Mouse (Mus musculus): ENCODE measurements around the gene Amd1. TPM values are rescaled to one million over a fixed set of nuclear protein-coding genes. Genes with fewer than 3 reads are reported as not detected.
A peak's percentile ranks its signal among the peaks of the same experiment; 100 is the strongest.

The Amd1 gene
- polyA plus RNA-seq, 1 experiment = 34.0 TPM

GRCm38 (mm10) chr10:40283636-40284035 lies 18.4 kb downstream of the Amd1 start:
- Histone ChIP-seq H3K4me3 (no peak overlapping the region), H3ac (ENCODE audit: control insufficient read depth, insufficient read length) (no peak overlapping the region), H3K4me2 (ENCODE audit: low read depth) (no peak overlapping the region), H3K27me3 (ENCODE audit: control insufficient read depth, insufficient read depth, insufficient read length) (no peaks in the 10 kb centered on the region), H3K36me3 (ENCODE audit: control insufficient read depth, insufficient read depth) (peaks cover 16% of the 10 kb centered on the region), H3K79me2 (ENCODE audit: control insufficient read depth, insufficient read depth) (no peaks in the 10 kb centered on the region)
- TF ChIP-seq MAX (IDR thresholded peaks at IDR 0.05; ENCODE audit: low read depth) = no peak
- TF ChIP-seq POLR2AphosphoS2 (IDR thresholded peaks at IDR 0.05; ENCODE audit: insufficient read length, low read depth) = no peak
- no peak for TF ChIP-seq MYOD1 (IDR thresholded peaks at IDR 0.05; ENCODE audit: control insufficient read depth in 1 of 3, insufficient read length in 2 of 3, low read depth in 2 of 3)
- no peak for TF ChIP-seq POLR2A (IDR thresholded peaks at IDR 0.05; ENCODE audit: insufficient read length, low read depth)

- Histone ChIP-seq H3ac (ENCODE audit: control insufficient read depth, insufficient read length) (no peak overlapping the region), H3K79me2 (ENCODE audit: control insufficient read depth, insufficient read depth) (no peaks in the 10 kb centered on the region), H3K4me2 (ENCODE audit: low read depth) (no peak overlapping the region), H3K4me3 (no peak overlapping the region), H3K27me3 (ENCODE audit: control insufficient read depth, insufficient read depth, insufficient read length) (no peaks in the 10 kb centered on the region), H3K36me3 (ENCODE audit: control insufficient read depth, insufficient read depth) (peaks cover 13% of the 10 kb centered on the region)
- TF ChIP-seq USF1 (IDR thresholded peaks at IDR 0.05; ENCODE audit: low read depth) (no peak), POLR2A (IDR thresholded peaks at IDR 0.05; ENCODE audit: insufficient read length, low read depth) (no peak), CEBPB (IDR thresholded peaks at IDR 0.05; ENCODE audit: insufficient read depth, poor library complexity, severe bottlenecking) (no peak), E2F4 (IDR thresholded peaks at IDR 0.05; ENCODE audit: insufficient read depth) (no peak), POLR2AphosphoS2 (IDR thresholded peaks at IDR 0.05; ENCODE audit: insufficient read length, low read depth) (no peak), MYOG (IDR thresholded peaks at IDR 0.05; ENCODE audit: control insufficient read depth in 1 of 3, insufficient read depth in 1 of 3, insufficient read length in 2 of 3, low read depth in 2 of 3) (no peak), REST (IDR thresholded peaks at IDR 0.05; ENCODE audit: insufficient read depth, insufficient read length) (no peak), MYOD1 (IDR thresholded peaks at IDR 0.05; ENCODE audit: control insufficient read depth in 1 of 3, insufficient read length in 2 of 3, low read depth in 2 of 3) (no peak)
Observed at GRCm38 (mm10) chr10:40281565-40281964, 20.4 kb downstream of the Amd1 start.

GRCm38 (mm10) chr10:40278317-40278716 lies 23.7 kb downstream of the Amd1 start:
- H3K27me3 ChIP-seq (ENCODE audit: control insufficient read depth, insufficient read depth, insufficient read length) = no peaks in the 10 kb centered on the region
- TF ChIP-seq CEBPB (IDR thresholded peaks at IDR 0.05; ENCODE audit: insufficient read depth, poor library complexity, severe bottlenecking) (no peak), REST (IDR thresholded peaks at IDR 0.05; ENCODE audit: insufficient read depth, insufficient read length) (no peak), TCF3 (IDR thresholded peaks at IDR 0.05; ENCODE audit: insufficient read length, low read depth) (no peak), POLR2AphosphoS2 (IDR thresholded peaks at IDR 0.05; ENCODE audit: insufficient read length, low read depth) (no peak), USF1 (IDR thresholded peaks at IDR 0.05; ENCODE audit: low read depth) (no peak), SRF (IDR thresholded peaks at IDR 0.05; ENCODE audit: control insufficient read depth, insufficient read length, low read depth) (no peak), E2F4 (IDR thresholded peaks at IDR 0.05; ENCODE audit: insufficient read depth) (no peak), MYOG (IDR thresholded peaks at IDR 0.05; ENCODE audit: control insufficient read depth in 1 of 3, insufficient read depth in 1 of 3, insufficient read length in 2 of 3, low read depth in 2 of 3) (no peak), TCF12 (IDR thresholded peaks at IDR 0.05; ENCODE audit: insufficient read depth, poor library complexity, severe bottlenecking) (no peak), MYOD1 (IDR thresholded peaks at IDR 0.05; ENCODE audit: control insufficient read depth in 1 of 3, insufficient read length in 2 of 3, low read depth in 2 of 3) (no peak), POLR2A (IDR thresholded peaks at IDR 0.05; ENCODE audit: insufficient read length, low read depth) (no peak), MAX (IDR thresholded peaks at IDR 0.05; ENCODE audit: low read depth) (no peak)
- H3ac ChIP-seq (ENCODE audit: control insufficient read depth, insufficient read length) = no peak overlapping the region
- H3K4me3 ChIP-seq = no peak overlapping the region
- no peaks in the 10 kb centered on the region for H3K79me2 ChIP-seq (ENCODE audit: control insufficient read depth, insufficient read depth)
- H3K36me3 ChIP-seq (ENCODE audit: control insufficient read depth, insufficient read depth) = no peaks in the 10 kb centered on the region
- H3K4me2 ChIP-seq (ENCODE audit: low read depth) = no peak overlapping the region

GRCm38 (mm10) chr10:40275991-40276390 lies 26.0 kb downstream of the Amd1 start:
- Histone ChIP-seq H3K79me2 (ENCODE audit: control insufficient read depth, insufficient read depth) (no peaks in the 10 kb centered on the region), H3K36me3 (ENCODE audit: control insufficient read depth, insufficient read depth) (no peaks in the 10 kb centered on the region), H3K4me2 (ENCODE audit: low read depth) (peak overlapping the region; percentile 30), H3K4me3 (no peak overlapping the region), H3K27me3 (ENCODE audit: control insufficient read depth, insufficient read depth, insufficient read length) (no peaks in the 10 kb centered on the region), H3ac (ENCODE audit: control insufficient read depth, insufficient read length) (no peak overlapping the region)
- no peak for TF ChIP-seq SRF (IDR thresholded peaks at IDR 0.05; ENCODE audit: control insufficient read depth, insufficient read length, low read depth)
- no peak for TF ChIP-seq CEBPB (IDR thresholded peaks at IDR 0.05; ENCODE audit: insufficient read depth, poor library complexity, severe bottlenecking)
- TF ChIP-seq MYOD1 (IDR thresholded peaks at IDR 0.05; ENCODE audit: control insufficient read depth in 1 of 3, insufficient read length in 2 of 3, low read depth in 2 of 3) = no peak
- TF ChIP-seq REST (IDR thresholded peaks at IDR 0.05; ENCODE audit: insufficient read depth, insufficient read length) = no peak
- TF ChIP-seq TCF12 (IDR thresholded peaks at IDR 0.05; ENCODE audit: insufficient read depth, poor library complexity, severe bottlenecking) = no peak
- TF ChIP-seq MYOG (IDR thresholded peaks at IDR 0.05; ENCODE audit: control insufficient read depth in 1 of 3, insufficient read depth in 1 of 3, insufficient read length in 2 of 3, low read depth in 2 of 3) = no peak
- TF ChIP-seq TCF3 (IDR thresholded peaks at IDR 0.05; ENCODE audit: insufficient read length, low read depth) = no peak
- no peak for TF ChIP-seq POLR2A (IDR thresholded peaks at IDR 0.05; ENCODE audit: insufficient read length, low read depth)
- no peak for TF ChIP-seq USF1 (IDR thresholded peaks at IDR 0.05; ENCODE audit: low read depth)
- no peak for TF ChIP-seq E2F4 (IDR thresholded peaks at IDR 0.05; ENCODE audit: insufficient read depth)
- TF ChIP-seq POLR2AphosphoS2 (IDR thresholded peaks at IDR 0.05; ENCODE audit: insufficient read length, low read depth) = no peak
- no peak for TF ChIP-seq MAX (IDR thresholded peaks at IDR 0.05; ENCODE audit: low read depth)

- no peak overlapping the region for H3K4me2 ChIP-seq (ENCODE audit: low read depth)
- H3K4me3 ChIP-seq = no peak overlapping the region
- H3K36me3 ChIP-seq (ENCODE audit: control insufficient read depth, insufficient read depth) = no peaks in the 10 kb centered on the region
- H3K79me2 ChIP-seq (ENCODE audit: control insufficient read depth, insufficient read depth) = no peaks in the 10 kb centered on the region
- no peaks in the 10 kb centered on the region for H3K27me3 ChIP-seq (ENCODE audit: control insufficient read depth, insufficient read depth, insufficient read length)
- H3ac ChIP-seq (ENCODE audit: control insufficient read depth, insufficient read length) = no peak overlapping the region
- TF ChIP-seq MYOG (IDR thresholded peaks at IDR 0.05; ENCODE audit: control insufficient read depth in 1 of 3, insufficient read depth in 1 of 3, insufficient read length in 2 of 3, low read depth in 2 of 3) = no peak
- no peak for TF ChIP-seq CEBPB (IDR thresholded peaks at IDR 0.05; ENCODE audit: insufficient read depth, poor library complexity, severe bottlenecking)
- TF ChIP-seq MYOD1 (IDR thresholded peaks at IDR 0.05; ENCODE audit: control insufficient read depth in 1 of 3, insufficient read length in 2 of 3, low read depth in 2 of 3) = no peak
- no peak for TF ChIP-seq TCF3 (IDR thresholded peaks at IDR 0.05; ENCODE audit: insufficient read length, low read depth)
Observed at GRCm38 (mm10) chr10:40273938-40274337, 28.0 kb downstream of the Amd1 start.
